Mouse (Mus musculus): ENCODE measurements around the gene Rab36. TPM values are rescaled to one million over a fixed set of nuclear protein-coding genes. Genes with fewer than 3 reads are reported as not detected.
"Not testable (repeated sequence)": the region's sequence is repeated elsewhere in the genome, so short reads cannot be mapped to it uniquely, and the experiment has no call there.

The Rab36 gene
- polyA plus RNA-seq, 1 experiment from 2014 or later: 14.4 TPM

DNA sequence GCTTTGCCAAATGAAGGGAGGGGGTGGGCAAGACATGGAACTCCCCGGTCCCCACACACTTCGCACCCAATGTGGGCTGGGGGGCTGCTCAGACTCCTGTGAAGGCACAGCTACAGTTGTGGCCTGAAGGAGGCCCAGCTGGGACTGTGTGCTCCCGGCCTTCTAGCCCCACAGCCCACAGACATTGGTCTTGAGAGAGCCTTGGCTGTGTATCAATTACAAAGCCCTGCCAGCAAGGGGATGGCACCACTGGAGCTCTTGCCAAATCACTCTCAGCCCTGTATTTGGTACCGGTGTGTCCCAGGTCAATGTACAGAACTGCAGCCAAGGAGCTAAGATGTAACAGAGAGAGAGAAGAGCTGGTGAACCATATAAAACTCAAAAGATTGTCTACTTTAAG lies 20.4 kb upstream of the Rab36 start:
- Histone ChIP-seq H3K27ac (no peak overlapping the region), H3K4me1 (replicated peaks) (peaks cover 10% of the 10 kb centered on the region; the same call in 1 of the 2 replicates), H3K36me3 (peaks cover 6% of the 10 kb centered on the region; the same call in 1 of the 2 replicates), H3K4me2 (no peak overlapping the region), H3K9ac (no peak overlapping the region), H3K27me3 (0 out of 2 replicates have a peak, but pooled peaks cover under 1% of the 10 kb centered on the region), H3K4me3 (no peak overlapping the region), H3K9me3 (no peaks in the 10 kb centered on the region)
- no peak for ATAC-seq (ENCODE audit: low FRiP score)
- 65% methylated on average over 4 of the region's 4 CpGs for WGBS

DNA sequence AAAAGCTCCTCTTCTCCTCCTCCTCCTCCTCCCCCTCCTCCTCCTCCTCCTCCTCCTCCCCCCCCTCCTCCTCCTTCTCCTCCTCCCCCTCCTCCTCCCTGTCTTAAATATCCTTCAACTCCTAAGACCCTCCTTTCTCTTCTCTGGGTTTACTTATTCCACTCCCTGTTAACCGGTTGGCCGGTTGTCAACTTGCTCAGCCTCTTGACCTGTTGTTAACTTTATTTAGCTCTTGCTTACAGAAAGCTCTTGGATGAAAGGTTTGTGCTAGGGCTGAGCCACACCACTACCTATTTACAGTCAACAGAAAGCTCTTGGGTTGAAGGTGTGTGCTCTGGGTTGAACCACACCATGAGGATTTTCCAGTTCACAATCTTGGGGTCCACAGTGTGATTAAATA lies 16.6 kb upstream of the Rab36 start:
- no peak overlapping the region for H3K4me3 ChIP-seq
- no peak for ATAC-seq (ENCODE audit: low FRiP score)
- peaks cover 3% of the 10 kb centered on the region; the same call in 1 of the 2 replicates for H3K4me1 ChIP-seq (replicated peaks)
- no peak overlapping the region for H3K9ac ChIP-seq
- peaks cover 4% of the 10 kb centered on the region; the same call in 1 of the 2 replicates for H3K27me3 ChIP-seq
- H3K4me2 ChIP-seq: no peak overlapping the region
- H3K36me3 ChIP-seq: 0 out of 2 replicates have a peak, but pooled peaks cover 3% of the 10 kb centered on the region
- H3K27ac ChIP-seq: no peak overlapping the region
- no peaks in the 10 kb centered on the region; the same call in 1 of the 2 replicates for H3K9me3 ChIP-seq
- 67% methylated on average over 2 of the region's 2 CpGs for WGBS

DNA sequence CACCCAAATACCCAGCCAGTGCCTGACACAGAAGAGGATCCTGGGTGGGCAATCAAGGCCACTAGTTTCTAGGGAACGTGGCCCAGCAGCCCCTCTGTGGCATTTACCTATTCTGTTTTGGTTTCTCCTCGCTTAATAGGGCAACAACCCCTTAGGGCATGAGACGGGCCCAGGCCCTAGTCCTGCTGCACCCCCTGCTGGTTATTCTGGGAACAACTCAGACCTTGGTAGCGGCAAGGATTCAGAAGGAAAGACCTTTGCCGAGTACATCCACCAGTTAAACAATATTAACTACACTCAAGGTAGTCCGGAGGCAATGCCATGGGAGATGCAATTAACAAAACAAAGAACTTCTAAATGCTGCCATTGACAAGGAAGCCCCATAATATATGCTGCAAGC lies 15.7 kb upstream of the Rab36 start:
- WGBS: 14% methylated on average over 6 of the region's 6 CpGs
- Histone ChIP-seq H3K4me2 (no peak overlapping the region), H3K27ac (no peak overlapping the region), H3K4me1 (replicated peaks) (no peaks in the 10 kb centered on the region), H3K36me3 (no peaks in the 10 kb centered on the region), H3K9ac (no peak overlapping the region), H3K27me3 (peaks cover 4% of the 10 kb centered on the region; the same call in 1 of the 2 replicates), H3K4me3 (no peak overlapping the region), H3K9me3 (no peaks in the 10 kb centered on the region; the same call in 1 of the 2 replicates)
- peak; percentile 25; the same call in 1 of the 2 replicates for ATAC-seq (ENCODE audit: low FRiP score)

- Histone ChIP-seq H3K27me3 (peaks cover 6% of the 10 kb centered on the region), H3K36me3 (no peaks in the 10 kb centered on the region), H3K4me1 (replicated peaks) (peaks cover 6% of the 10 kb centered on the region), H3K4me3 (no peak overlapping the region), H3K27ac (no peak overlapping the region), H3K9me3 (no peaks in the 10 kb centered on the region; the same call in 1 of the 2 replicates), H3K4me2 (no peak overlapping the region), H3K9ac (no peak overlapping the region)
- ATAC-seq (ENCODE audit: low FRiP score): no peak
- WGBS: 42% methylated on average over 8 of the region's 8 CpGs
Measured at GRCm38 (mm10) chr10:75026491-75026890, 10.4 kb upstream of the Rab36 start.

GRCm38 (mm10) chr10:75028743-75029142 lies 8.1 kb upstream of the Rab36 start:
- Histone ChIP-seq H3K27ac (no peak overlapping the region), H3K4me1 (replicated peaks) (peaks cover 25% of the 10 kb centered on the region), H3K4me2 (no peak overlapping the region), H3K9me3 (no peaks in the 10 kb centered on the region), H3K9ac (no peak overlapping the region), H3K27me3 (peaks cover 3% of the 10 kb centered on the region; the same call in 1 of the 2 replicates), H3K36me3 (no peaks in the 10 kb centered on the region), H3K4me3 (no peak overlapping the region)
- WGBS: 89% methylated on average over 8 of the region's 8 CpGs
- ATAC-seq (ENCODE audit: low FRiP score): no peak

- H3K9me3 ChIP-seq: no peaks in the 10 kb centered on the region
- peaks cover 25% of the 10 kb centered on the region for H3K4me1 ChIP-seq (replicated peaks)
- no peak overlapping the region for H3K9ac ChIP-seq
- H3K4me3 ChIP-seq: no peak overlapping the region
- H3K4me2 ChIP-seq: no peak overlapping the region
- peaks cover 3% of the 10 kb centered on the region; the same call in 1 of the 2 replicates for H3K27me3 ChIP-seq
- no peaks in the 10 kb centered on the region for H3K36me3 ChIP-seq
- H3K27ac ChIP-seq: no peak overlapping the region
- WGBS: 96% methylated on average over 3 of the region's 3 CpGs
- ATAC-seq (ENCODE audit: low FRiP score): no peak
Measured at GRCm38 (mm10) chr10:75029677-75030076, 7.2 kb upstream of the Rab36 start.

DNA sequence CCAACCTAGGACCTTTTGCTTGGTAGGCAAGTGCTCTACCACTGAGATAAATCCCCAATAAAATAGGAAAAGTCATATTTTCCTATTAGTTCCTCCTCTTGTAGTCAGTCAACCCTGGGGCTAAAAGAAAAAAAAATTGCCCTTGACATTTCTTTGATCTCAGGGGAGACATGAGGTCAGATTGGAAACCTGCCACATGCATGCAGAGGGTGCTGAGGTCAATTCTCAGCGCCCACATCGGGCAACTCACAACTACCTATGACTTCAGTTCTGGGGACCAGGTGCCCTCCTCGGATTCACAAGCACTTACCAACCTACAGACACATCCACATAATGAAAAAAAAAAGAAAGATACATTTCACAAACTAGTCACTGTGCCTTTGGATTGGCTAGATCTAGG lies 6.6 kb upstream of the Rab36 start:
- H3K4me2 ChIP-seq: no peak overlapping the region
- ATAC-seq (ENCODE audit: low FRiP score): no peak
- no peak overlapping the region for H3K4me3 ChIP-seq
- H3K27me3 ChIP-seq: peaks cover 3% of the 10 kb centered on the region; the same call in 1 of the 2 replicates
- 85% methylated on average over 3 of the region's 3 CpGs for WGBS
- H3K4me1 ChIP-seq (replicated peaks): peaks cover 26% of the 10 kb centered on the region
- no peaks in the 10 kb centered on the region for H3K36me3 ChIP-seq
- H3K27ac ChIP-seq: no peak overlapping the region
- H3K9me3 ChIP-seq: no peaks in the 10 kb centered on the region
- H3K9ac ChIP-seq: no peak overlapping the region

DNA sequence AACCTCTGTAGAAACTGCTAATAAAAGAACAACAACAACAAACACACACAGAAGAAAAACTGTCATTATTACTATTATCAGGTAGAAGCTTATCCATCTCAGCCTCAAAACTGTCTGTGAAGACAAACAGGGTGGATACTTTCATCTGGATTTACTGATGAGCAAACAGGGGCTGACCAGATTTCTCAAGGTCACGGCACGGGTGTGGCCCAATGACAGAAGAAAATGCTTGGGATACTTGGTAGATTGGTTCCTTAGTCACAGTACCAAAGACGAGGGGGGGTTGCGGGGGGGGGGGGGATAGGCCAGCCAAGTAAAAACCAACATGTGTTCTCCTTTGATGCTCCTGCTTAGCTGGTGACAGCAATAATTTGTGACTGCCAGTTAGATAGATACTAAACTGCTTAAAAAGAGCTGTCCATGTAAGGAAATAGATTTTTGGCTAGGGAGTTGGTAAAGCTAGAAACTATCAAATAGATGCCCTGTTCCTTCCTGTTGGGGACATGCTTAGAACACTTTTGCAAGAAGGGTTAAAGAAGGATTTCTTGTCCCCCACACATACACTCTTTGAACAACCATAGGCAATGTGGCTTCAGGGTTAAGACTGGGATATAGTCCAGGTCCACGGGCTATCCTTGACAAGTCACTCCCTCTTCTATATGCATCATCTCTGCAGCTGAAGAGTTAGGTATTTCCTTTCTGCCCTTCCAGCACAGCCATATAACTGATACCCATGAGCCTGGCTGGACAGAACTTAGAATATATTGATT lies 5.3 kb upstream of the Rab36 start:
- Histone ChIP-seq H3K27ac (no peak overlapping the region), H3K4me1 (replicated peaks) (peaks cover 39% of the 10 kb centered on the region), H3K9me3 (no peaks in the 10 kb centered on the region), H3K9ac (no peak overlapping the region), H3K36me3 (no peaks in the 10 kb centered on the region), H3K27me3 (peaks cover 3% of the 10 kb centered on the region; the same call in 1 of the 2 replicates), H3K4me2 (peak overlapping the region; percentile 44; the same call in 1 of the 2 replicates), H3K4me3 (no peak overlapping the region)
- no peak for ATAC-seq (ENCODE audit: low FRiP score)
- WGBS: 85% methylated on average over 5 of the region's 5 CpGs

- Histone ChIP-seq H3K4me2 (peak within 1 kb of the TSS; percentile 44), H3K27ac (peak within 1 kb of the TSS; percentile 82), H3K4me3 (0 out of 2 replicates have a peak within 1 kb of the TSS, but pooled peaks have one; percentile 7), H3K27me3 (peaks cover 3% of the 10 kb centered on the region; the same call in 1 of the 2 replicates), H3K9me3 (no peaks in the 10 kb centered on the region), H3K36me3 (no peaks in the 10 kb centered on the region), H3K4me1 (replicated peaks) (peaks cover 46% of the 10 kb centered on the region), H3K9ac (no peak within 1 kb of the TSS)
- peak; percentile 67 for ATAC-seq (ENCODE audit: low FRiP score)
- WGBS: 12% methylated on average over 10 of the region's 10 CpGs
Measured at GRCm38 (mm10) chr10:75032395-75032794, 4.5 kb upstream of the Rab36 start, which contains the start of gene Rsph14. Gene Rsph14 (minus strand): TSS chr10:75032586.

- peaks cover 17% of the 10 kb centered on the region for H3K4me1 ChIP-seq (replicated peaks)
- H3K27me3 ChIP-seq; ATAC-seq (ENCODE audit: low FRiP score); H3K4me2 ChIP-seq; H3K36me3 ChIP-seq; H3K4me3 ChIP-seq; H3K27ac ChIP-seq; H3K9ac ChIP-seq; H3K9me3 ChIP-seq: not testable (repeated sequence)
- WGBS: 4% methylated on average over 1 of the region's 1 CpGs
Measured at GRCm38 (mm10) chr10:75042060-75042459, 5.2 kb downstream of the Rab36 start.

DNA sequence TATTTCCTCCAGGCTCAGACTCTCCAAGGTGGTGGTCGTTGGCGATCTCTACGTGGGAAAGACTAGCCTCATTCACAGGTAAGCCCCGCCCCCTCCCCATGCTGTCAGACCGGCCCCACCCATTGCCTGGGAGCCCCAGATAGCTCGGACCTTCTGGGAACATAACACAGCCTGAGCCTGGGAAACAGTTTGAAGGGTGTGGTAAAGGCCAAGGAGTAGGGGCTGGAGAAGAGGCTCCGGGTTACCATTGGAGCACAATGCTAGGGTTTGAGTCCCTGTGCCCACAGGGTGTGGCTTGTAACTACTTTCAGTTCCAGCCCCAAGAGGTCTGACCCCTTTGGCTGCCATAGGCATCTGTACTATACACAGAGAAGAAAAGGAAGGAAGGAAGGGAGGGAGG lies 7.6 kb downstream of the Rab36 start:
- H3K27ac ChIP-seq: no peak overlapping the region
- no peak for ATAC-seq (ENCODE audit: low FRiP score)
- peaks cover 11% of the 10 kb centered on the region for H3K36me3 ChIP-seq
- H3K9ac ChIP-seq: no peak overlapping the region
- no peaks in the 10 kb centered on the region for H3K27me3 ChIP-seq
- H3K4me3 ChIP-seq: no peak overlapping the region
- H3K9me3 ChIP-seq: no peaks in the 10 kb centered on the region
- 42% methylated on average over 7 of the region's 7 CpGs for WGBS
- no peak overlapping the region for H3K4me2 ChIP-seq
- H3K4me1 ChIP-seq (replicated peaks): no peaks in the 10 kb centered on the region

- Histone ChIP-seq H3K27ac (no peak overlapping the region), H3K9me3 (no peaks in the 10 kb centered on the region), H3K36me3 (peaks cover 11% of the 10 kb centered on the region), H3K4me2 (no peak overlapping the region), H3K9ac (no peak overlapping the region), H3K27me3 (0 out of 2 replicates have a peak, but pooled peaks cover 2% of the 10 kb centered on the region), H3K4me1 (replicated peaks) (no peaks in the 10 kb centered on the region), H3K4me3 (no peak overlapping the region)
- no peak for ATAC-seq (ENCODE audit: low FRiP score)
- 90% methylated on average over 15 of the region's 15 CpGs for WGBS
Measured at GRCm38 (mm10) chr10:75045831-75046230, 9.0 kb downstream of the Rab36 start.
